Mouse (Mus musculus) frontal cortex, postnatal 36 days (tissue): ENCODE data around the gene Tubg2.
"Not testable (repeated sequence)": the region's sequence is repeated elsewhere in the genome, so short reads cannot be mapped to it uniquely, and the experiment has no call there.

Experiments
- DNase-seq, 2 experiments: peaks; one replicate each; pipeline ENCODE4 v3.0.0; 2022; ENCODE audit warnings: low spot score in 2 of 2

The Tubg2 gene

DNA sequence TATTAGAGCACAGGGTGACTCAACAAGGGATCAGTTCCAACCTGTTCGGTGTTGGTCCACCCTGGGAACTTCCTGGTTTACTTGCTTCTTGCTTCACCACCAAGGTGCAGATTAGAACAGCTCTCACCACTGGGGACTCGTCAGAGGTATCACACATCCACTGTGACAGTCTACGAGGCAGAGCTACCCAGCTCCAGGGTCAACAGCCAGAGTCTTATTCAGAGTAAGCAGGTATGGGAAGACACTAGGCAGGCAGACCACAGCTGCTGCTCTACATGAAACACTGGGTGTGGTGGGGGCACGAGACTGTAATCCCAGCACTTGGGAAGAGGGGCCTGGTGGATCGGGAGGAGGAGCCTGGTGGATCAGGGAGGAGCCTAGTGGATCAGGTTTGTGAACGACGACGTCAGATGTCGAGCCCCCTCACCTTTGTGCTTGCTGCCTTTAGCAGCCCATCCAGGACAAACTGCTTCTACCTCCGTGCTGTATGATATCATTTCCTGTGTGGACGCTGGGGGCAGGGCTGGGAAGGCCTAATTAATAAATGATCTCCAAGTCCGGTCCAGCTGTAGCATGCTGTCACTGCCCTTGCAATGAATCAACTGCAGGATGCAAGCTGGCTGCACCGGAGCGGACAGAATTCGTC lies 17.0 kb upstream of the Tubg2 start:
- DNase-seq, result no peak

DNA sequence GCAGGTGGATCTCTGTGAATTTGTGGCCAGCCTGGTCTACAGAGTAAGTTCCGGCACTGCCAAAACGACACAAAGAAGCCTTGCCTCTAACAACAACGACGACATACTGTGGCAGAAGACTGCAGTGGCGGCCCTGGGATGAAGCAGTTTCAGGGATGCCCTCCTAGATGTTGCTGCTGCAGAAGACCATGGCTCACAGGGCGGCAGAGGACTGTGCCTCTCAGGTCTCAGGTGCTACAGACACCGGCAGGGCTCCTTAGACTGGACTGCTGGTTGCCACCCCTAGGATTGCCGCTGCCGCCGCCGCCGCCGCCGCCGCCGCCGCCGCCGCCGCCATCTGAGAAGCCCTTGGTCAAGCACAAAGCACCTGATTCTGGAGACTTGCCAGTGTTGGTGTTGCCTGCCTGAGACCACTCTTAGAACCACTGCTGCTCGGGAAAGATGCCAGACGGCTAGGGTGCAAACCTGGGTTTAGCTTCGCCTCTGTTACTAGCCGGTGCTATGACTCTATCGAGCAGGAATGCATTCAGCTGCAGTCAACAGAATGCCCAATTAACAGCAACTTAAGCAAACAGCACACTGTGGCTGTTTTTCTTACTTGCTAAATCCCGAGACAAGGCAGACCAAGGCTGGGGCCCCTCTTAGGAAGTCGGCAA lies 15.4 kb upstream of the Tubg2 start:
- no peak for DNase-seq

DNA sequence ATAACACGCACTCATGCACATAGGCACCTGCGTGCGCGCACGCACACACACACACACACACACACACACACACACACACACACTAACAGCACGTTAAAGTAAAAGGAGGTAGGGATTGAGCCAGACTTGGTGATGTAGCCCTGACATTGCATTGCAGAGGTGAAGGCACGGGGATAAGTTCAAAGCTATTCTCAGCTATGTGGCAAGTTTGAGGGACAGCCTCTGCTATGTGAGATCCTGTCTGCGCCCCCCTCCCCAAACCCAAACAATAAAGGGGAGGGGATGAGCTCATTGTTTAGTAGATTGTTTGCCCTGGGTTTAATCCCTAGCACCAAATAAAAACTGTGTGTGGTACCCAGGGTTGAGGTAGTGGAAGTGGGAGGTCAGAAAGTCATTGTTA lies 14.6 kb upstream of the Tubg2 start:
- DNase-seq, result no peak

DNA sequence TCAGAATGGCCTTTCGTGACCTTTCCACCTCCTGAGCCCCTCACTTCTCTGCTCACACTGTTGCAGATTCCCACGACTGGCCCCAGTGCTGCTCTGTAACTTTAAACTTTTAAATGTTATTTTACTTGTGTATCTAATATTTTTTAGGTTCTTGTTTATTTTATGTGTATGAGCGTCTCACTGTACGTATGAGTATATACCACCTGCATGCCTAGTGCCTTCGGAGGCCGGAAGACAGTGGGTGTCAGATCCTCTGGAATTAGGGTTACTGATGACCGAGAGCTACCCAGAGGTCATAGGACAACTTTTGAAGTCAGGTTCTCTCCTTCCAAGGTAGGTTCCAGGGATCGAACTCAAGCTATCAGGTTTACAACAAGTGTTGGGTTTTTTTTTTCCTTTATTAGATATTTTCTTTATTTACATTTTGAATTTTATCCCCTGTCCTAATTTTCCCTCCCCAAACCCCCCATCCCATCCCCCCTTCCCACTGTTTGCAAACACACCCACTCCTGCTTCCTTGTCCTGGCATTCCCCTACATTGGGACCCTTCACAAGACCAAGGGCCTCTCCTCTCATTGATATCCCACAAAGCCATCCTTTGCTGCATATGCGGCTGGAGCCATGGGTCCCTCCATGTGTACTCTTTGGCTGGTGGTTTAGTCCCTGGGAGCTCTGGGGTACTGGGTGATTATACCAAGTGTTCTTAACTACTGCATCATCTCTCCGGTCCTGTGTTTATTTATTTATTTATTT lies 13.3 kb upstream of the Tubg2 start:
- DNase-seq, result no peak

DNA sequence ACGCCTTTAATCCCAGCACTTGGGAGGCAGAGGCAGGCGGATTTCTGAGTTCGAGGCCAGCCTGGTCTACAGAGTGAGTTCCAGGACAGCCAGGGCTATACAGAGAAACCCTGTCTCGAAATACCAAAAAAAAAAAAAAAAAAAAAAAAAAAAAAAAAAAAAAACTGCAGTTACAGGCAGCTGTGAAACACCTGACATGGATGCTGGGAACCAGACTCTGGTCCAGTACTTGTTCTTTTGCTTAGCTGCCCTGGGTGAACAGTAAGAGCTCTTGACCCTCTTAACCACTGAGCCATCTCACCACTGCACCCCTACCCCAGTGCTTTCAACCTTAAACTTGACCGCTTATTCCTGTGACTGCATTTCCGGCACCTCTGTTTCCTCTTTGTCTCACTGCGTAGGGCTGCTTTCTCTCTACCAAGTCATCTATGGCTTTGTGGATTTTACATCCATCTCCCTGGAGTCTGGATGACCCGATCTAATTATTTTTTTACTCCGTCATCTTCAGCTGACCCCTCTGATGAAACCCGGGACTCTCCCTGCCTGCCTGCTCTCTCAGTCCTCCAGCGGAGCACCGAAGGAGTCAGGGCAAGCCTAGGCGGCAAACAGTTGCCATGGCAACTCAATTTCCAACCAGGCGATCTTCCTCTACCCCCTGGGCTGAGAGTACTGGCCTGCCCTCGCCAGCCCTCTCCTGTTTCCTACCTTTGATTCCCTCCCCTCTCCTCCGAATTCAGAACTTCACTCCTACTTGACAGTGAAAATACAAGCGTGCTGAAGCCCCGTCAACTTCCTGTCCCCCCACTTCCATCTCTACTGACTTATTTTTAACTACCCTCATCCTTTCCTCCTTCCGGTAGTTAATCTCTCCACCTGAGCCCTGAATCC lies 12.1 kb upstream of the Tubg2 start:
- DNase-seq, result peak in 1 of 2 experiments; percentile 62

DNA sequence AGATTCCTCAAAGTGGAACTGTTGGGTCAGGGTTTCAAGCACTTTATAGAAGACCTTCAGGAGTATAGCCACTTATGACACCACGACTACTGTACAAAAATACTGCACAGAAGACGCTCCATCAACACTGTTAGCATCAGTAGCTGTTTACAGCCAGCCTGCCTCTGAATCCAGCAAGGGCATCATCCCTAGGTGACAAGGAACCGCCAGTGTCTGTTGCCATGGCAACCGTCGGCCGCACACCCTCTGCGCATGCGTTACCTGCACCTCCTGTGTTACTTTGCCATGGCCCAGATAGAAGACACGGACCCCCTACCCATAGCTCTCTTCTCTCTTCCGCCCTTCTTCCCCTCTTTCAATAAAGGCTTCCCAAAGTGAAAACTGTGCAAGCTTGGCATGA lies 9.3 kb upstream of the Tubg2 start:
- DNase-seq, result no peak

DNA sequence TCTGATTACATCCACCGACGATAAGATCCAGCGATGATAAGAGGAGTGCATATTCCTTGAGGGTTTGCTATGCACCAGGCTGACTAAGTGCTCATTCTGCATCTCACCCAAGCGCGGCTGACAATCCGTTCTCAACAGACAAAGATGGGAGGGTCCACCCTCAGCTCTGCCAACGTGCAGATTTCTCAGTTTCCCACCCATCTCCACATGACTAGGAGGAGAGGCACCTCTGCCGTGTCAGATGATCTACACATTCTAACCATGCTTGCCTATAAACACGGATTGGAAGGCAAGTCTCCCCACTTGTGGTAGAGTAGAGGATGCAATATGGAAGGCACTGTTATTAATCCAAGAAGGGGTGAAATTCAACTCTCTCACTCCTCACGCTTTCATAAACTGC lies 7.0 kb upstream of the Tubg2 start:
- no peak for DNase-seq

DNA sequence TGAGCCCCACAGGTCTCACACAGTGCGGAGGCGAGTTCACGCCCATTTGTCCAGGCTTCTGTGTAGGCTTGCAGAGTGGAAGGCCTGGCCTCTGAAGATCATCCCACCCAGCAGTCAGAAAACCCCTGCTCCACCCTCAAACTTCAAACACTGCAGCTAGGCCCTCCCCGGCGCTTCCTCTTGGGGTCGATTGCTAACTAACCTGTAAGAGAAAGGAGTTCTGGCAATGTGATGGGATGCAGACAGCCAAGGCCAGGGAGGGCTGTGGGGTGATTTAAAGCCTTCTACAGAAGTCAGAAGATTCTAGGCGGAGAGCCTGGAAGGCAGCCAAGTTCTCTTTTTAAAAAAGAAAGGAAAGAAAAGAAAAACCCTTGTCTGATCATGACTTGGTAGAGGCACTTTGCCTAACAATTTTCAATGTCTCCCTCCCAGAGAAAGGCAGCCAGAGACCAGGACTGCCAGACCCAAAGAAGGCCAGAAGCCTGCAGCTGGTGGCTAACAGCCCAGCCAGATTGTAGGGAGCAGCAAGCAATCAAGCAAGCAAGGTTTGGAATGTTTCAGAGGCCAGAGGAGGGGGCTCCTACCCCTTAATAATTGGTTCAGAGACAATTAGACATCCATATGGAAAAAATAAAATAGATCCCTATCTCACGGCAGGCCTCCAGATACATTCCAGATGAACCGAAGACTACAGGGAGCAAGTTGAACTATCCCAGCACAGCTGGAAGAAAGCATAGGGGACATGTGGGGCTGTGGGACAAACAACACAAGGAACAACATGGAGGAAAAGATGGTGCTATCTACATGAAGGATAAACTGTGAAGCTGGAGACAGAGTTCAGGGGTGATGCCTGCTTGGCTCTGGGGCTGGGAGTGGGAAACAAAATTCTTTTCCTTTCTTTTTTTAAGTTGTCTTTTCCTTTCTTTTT lies 6.3 kb upstream of the Tubg2 start:
- DNase-seq, result no peak

DNA sequence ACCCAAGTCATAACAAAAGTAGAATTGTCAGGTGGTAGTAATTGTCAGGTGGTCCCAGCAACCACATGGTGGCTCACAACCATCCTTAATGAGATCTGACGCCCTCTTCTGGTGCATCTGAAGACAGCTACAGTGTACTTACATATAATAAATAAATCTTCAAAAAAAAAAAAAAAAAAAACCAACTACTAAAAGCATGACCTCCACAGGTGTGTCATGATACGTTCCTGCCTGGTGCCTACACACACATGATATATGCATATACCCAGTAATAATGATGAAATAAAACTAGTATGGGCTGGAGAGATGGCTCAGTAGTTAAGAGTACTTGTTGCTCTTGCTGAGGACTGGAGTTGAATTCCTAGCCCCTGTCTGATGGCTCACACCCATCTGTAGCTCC lies 4.6 kb upstream of the Tubg2 start:
- no peak for DNase-seq

DNA sequence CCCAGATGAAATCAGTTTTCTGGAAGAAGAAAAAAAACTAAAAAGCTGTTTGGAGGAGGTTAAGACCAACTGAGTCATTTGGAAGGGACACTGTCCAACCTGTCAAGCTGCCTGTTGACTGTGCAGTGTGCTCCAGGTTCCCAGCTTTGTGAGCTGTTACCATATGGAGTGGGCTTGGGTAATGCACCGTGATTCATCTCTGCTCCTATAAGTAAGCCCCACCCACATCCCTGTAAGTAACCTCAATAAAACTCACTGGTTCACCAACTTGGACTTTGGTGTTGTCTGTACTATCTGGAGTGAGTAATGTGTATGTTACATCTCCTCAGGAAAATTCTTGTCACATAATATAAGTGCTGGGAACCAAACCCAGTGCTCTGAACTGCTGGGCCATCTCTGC lies 2.9 kb upstream of the Tubg2 start:
- DNase-seq, result no peak

DNA sequence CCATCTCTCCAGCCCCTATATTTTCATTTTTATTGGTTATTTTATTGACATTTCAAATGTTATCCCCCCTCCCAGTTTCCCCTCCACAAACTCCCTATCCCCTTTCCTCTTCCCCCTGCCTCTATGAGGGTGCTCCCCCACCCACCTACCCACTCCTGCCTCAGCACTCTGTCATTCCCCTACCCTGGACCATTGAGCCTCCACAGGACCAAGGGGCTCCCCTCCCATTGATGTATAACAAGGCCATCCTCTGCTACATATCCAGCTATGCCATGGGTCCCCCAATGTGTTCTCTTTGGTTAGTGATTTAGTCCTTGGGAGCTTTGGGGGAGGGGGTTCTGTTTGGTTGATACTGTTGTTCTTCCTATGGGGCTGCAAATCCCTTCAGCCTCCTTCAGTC lies 1.1 kb upstream of the Tubg2 start:
- DNase-seq, result no peak

DNA sequence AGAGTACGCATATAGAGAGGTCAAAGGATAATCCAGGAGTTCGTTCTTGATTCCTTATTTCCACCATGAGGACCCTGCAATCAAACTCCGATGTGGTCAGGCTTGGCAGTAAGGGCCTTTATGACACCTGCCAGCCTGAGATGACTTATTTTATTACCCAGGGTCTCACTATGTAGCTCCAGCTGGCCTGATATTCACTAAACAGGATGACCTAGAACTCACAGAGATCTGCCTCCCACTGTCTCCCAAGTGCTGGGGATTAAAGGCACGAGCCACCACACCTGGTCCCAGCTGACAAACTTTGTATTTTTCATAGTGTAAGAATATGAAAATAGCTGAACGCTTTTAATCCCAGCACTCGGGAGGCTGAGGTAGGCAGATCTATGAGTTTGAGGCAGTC lies 556 bp upstream of the Tubg2 start:
- no peak for DNase-seq

DNA sequence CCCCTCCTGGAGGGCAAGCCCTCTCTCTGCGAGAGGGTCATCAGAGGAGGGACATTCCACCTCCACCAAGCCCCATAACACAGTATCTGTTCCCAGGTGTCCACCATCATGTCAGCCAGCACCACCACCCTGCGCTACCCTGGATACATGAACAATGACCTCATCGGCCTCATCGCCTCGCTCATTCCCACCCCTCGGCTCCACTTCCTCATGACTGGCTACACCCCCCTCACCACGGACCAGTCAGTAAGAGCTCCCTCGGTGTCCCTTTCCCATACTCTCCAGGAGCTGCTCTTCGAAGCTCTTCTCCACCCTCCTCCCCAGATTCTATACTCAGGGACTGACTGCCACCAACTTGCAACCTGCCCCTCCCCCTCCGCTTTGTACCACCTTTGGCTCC lies 4.4 kb downstream of the Tubg2 start:
- DNase-seq, result not testable (repeated sequence)

DNA sequence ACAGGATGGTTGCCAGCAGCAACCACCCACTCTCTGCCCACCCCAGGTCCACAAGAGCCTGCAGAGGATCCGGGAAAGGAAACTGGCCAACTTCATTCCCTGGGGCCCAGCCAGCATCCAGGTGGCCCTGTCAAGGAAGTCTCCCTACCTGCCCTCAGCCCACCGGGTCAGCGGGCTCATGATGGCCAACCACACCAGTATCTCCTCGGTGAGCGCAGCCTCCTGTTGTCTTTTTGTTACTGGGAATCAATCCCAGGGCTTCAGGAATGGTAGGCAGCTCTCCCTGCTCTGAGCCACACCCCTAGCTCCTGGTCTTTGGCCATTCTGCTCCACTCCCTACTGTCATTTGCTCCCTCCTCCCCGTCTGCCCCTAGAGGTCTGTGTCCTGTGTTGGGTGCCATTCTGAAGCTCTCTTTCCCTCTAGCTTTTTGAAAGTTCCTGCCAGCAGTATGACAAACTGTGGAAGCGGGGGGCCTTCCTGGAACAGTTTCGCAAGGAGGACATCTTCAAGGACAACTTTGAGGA lies 5.3 kb downstream of the Tubg2 start:
- not testable (repeated sequence) for DNase-seq

DNA sequence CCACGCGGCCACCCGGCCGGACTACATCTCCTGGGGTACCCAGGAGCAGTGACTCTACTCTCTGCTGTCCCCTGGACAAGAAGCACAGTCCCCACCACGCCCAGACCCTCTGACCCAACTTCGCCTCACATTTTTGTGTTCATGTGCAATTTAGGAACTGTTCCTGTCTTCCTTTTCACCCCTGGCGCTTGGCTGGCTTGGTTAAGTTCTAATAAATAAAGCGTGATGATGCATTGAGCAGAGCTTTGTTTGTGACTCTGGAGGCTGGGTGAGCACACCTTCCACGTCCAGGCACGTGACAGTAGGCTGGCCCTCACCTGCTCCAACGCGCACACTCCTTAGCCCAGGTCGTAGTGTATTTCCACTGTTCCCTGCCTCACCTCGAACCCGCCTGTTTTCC lies 5.8 kb downstream of the Tubg2 start:
- DNase-seq, result no peak

DNA sequence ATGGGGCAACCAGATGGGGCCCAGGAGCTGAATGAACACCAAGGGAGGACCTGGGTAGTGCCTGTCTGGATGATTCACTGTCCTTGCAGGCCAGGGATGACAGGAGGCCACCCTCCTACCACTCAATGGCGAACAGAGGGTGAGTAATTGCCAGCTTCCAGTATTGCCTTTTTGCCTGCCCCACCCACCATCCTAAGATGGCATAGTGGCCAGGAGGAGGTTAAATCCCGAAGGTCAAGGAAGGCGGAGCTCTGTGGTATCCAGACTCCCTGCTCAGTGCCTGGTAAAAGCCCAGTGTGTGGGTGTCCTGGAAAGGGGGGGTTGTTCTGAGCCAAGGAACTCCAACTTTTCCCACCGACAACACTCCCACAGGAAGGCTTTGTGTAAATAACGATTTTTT lies 6.6 kb downstream of the Tubg2 start:
- DNase-seq, result no peak

DNA sequence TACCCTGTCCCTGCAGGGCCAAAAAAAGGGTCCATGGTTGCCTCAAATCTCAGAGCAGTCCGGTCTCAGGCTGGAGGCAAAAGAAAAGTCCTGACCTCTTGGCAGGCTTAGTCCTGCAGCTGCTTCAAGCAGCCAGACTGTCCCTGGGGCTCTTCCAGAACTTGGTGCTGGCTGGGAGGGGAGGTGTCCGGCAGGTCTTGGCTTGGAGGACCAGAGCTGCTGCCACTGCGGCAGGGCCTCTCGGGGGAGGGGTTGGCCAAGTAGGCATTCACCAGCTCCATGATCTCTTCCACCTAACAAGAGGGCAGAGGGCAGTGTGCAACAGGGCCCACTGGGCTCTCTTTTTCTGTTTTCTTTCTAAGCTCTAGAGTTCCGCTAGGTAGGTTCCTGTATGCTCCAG lies 7.1 kb downstream of the Tubg2 start:
- DNase-seq, result no peak

DNA sequence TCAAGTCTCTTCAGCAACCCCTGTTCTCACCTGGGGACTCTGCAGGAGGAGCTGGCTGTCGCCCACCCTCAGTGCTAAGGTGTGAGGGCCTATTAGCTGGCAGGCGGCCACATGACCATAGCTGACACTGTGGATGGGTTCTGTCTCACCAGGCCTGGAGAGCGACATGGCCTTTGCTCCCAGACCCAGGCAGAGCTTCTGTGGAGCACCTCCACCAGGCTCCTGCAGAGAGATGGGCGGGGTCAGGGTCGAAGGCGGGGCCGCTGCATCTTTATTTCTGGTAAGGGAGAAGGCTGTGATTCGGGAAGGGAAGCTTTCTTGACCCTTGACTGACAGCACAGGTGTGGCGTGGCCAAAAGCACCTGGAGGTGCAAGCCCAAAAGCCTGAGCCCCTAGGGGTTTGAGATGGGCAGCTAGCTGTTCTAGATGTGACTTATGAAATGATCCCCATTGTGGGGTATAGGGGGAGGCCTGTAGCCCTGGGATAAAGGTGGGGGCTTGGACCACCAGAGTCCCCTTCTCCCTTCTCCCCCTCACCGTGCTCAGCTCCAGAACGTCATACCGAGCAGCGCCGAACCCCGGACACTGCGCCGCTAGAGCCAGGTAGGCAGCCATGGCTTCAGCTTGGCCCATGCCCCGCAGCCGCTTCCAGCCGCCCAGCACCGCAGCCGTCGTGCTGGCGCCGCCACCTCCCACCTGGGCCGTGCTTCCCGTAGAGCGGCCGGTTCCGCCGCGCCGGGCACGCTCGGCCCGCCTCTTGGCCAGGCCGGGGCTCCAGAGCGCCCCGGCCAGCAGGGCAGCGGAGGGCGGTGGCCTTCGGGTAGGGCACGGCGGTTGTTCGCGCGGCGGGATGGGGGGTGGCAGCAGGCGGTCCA lies 8.0 kb downstream of the Tubg2 start:
- no peak for DNase-seq

DNA sequence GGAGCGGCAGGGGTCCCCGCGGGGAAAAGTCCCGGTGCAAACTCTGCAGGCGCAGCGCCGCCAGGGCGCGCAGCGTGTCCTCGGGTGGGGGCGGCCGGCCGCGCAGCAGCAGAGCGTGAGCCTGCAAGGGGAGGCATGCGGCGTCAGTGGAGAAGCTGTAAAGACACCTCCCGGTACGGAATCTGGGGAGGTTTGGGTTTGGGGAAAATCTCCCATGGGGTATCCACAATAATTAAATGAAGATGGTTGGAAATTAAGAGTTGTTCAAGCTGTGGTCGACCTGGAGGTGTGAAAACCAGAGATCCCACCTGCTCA lies 8.6 kb downstream of the Tubg2 start:
- DNase-seq, result no peak
